Mouse (Mus musculus) left cerebral cortex, postnatal 14 days (tissue): ENCODE measurements at regions not wholly inside any gene's neighbourhood (a gene's known extent, or its start where the extent isn't known, plus 50 kb on each side); places are given as distances from the start of the nearest gene placed in this dataset.
"Not testable (repeated sequence)": the region's sequence is repeated elsewhere in the genome, so short reads cannot be mapped to it uniquely, and the experiment has no call there.

ENCODE experiments used
- DNase-seq, 2 experiments: peaks; one replicate each; pipeline ENCODE4 v3.0.0; 2021 to 2022; ENCODE audit warnings: low spot score in 2 of 2, mixed read lengths in 1 of 2
- intact Hi-C: fragments of 180-260 bp; cut with DNase I; formaldehyde crosslinking; loops from one replicate; pipeline ENCODE4 v1.15.1; 2025

GRCm38 (mm10) chr16:42444863-42445423, 104.5 kb upstream of the Gap43 start:
- intact Hi-C loops: loop anchor here (10.0 kb wide), 2 partner anchors 110 to 170 kb away; no protein-coding TSS in a partner anchor
- DNase-seq: peak; percentile 57 to 66

GRCm38 (mm10) chr16:42444408-42444862, 104.0 kb upstream of the Gap43 start:
- DNase-seq: peak; percentile 35 to 50
- intact Hi-C loops: loop anchor here (10.0 kb wide), 2 partner anchors 110 to 170 kb away; no protein-coding TSS in a partner anchor

- intact Hi-C loops: loop anchor here (10.0 kb wide), 2 partner anchors 106 to 166 kb away; no protein-coding TSS in a partner anchor
- no peak for DNase-seq
Observed at GRCm38 (mm10) chr16:42440822-42441221, 100.4 kb upstream of the Gap43 start.

- intact Hi-C loops: no loop called here
- DNase-seq: no peak
Observed at GRCm38 (mm10) chr16:42431529-42431928, 91.1 kb upstream of the Gap43 start.

GRCm38 (mm10) chr16:42416673-42417072, 76.2 kb upstream of the Gap43 start:
- intact Hi-C loops: no loop called here
- DNase-seq: no peak

GRCm38 (mm10) chr16:42412031-42412430, 71.6 kb upstream of the Gap43 start:
- DNase-seq, intact Hi-C loops: not testable (repeated sequence)

GRCm38 (mm10) chr16:42396596-42396995, 56.1 kb upstream of the Gap43 start:
- DNase-seq: peak; percentile 41 to 65

More at GRCm38 (mm10) chr16:42396596-42396995, 56.1 kb upstream of the Gap43 start:
- intact Hi-C loops: no loop called here
